Mouse (Mus musculus): ENCODE data around the gene Rbfox1.

- TF ChIP-seq MAX (IDR thresholded peaks at IDR 0.05) (no peak), CTCF (IDR thresholded peaks at IDR 0.05; ENCODE audit: control insufficient read depth, insufficient read depth, insufficient read length) (no peak), MYOG (IDR thresholded peaks at IDR 0.05; ENCODE audit: control insufficient read depth, extremely low read depth, insufficient read length) (no peak), USF1 (IDR thresholded peaks at IDR 0.05; ENCODE audit: low read depth) (no peak), FOSL1 (IDR thresholded peaks at IDR 0.05; ENCODE audit: insufficient read depth, low read length, poor library complexity, severe bottlenecking) (no peak)
Observed at GRCm38 (mm10) chr16:6169346-6169745, 284.2 kb downstream of the Rbfox1 start.

Data from C2C12 (cell line).